Mouse (Mus musculus) testis, adult 2 months (tissue): ENCODE results near the gene Tnnt3. TPM values are rescaled to one million over a fixed set of nuclear protein-coding genes. Genes with fewer than 3 reads are reported as not detected.

Experiments
- H3K27ac ChIP-seq: fragments of 200-500 bp; 2 replicates; pipeline ENCODE4 v1.5.1; 2012; ENCODE audit warnings: low read depth, low read length; ENCODE audit not compliant: control insufficient read depth, insufficient read depth
- H3K27me3 ChIP-seq: fragments of 200-500 bp; 2 replicates; pipeline ENCODE4 v1.6.1; 2012; ENCODE audit warnings: mild to moderate bottlenecking, low read length, moderate library complexity; ENCODE audit not compliant: control insufficient read depth, insufficient read depth
- H3K36me3 ChIP-seq: fragments of 200-500 bp; 2 replicates; pipeline ENCODE4 v1.6.1; 2012; ENCODE audit warnings: mild to moderate bottlenecking, low read length; ENCODE audit not compliant: control insufficient read depth, insufficient read depth
- H3K4me1 ChIP-seq: fragments of 200-500 bp; 2 replicates; pipeline ENCODE4 v1.6.1; 2012; ENCODE audit warnings: low read length; ENCODE audit not compliant: control insufficient read depth, insufficient read depth
- H3K4me3 ChIP-seq: fragments of 200-500 bp; 2 replicates; pipeline ENCODE4 v1.5.1; 2012; ENCODE audit warnings: low read depth, mild to moderate bottlenecking, low read length, moderate library complexity, mixed read lengths; ENCODE audit not compliant: control insufficient read depth
- CTCF ChIP-seq: fragments of 200-500 bp; IDR thresholded peaks from 2 replicates; pipeline ENCODE4 v1.5.1; 2012; ENCODE audit warnings: low read depth, mild to moderate bottlenecking, inconsistent platforms, low read length, moderate library complexity; ENCODE audit not compliant: control insufficient read depth, insufficient read depth, insufficient replicate concordance
- POLR2A ChIP-seq: fragments of 200-500 bp; IDR thresholded peaks from 2 replicates; pipeline ENCODE4 v1.6.1; 2012; ENCODE audit warnings: low read depth, mild to moderate bottlenecking, inconsistent platforms, low read length, moderate library complexity; ENCODE audit not compliant: control insufficient read depth
- polyA plus RNA-seq: library from polyadenylated mRNA; depleted of rRNA; stranded (reverse); fragments of >200 nt; gene quantifications from 2 replicates; pipeline ENCODE4 v1.2.3, GENCODE M21; 2012

The Tnnt3 gene
- polyA plus RNA-seq, 1 experiment: not detected

- Histone ChIP-seq H3K27me3 (no peaks in the 10 kb centered on the region), H3K27ac (no peak overlapping the region), H3K4me1 (no peaks in the 10 kb centered on the region), H3K4me3 (no peak overlapping the region), H3K36me3 (no peaks in the 10 kb centered on the region)
- no peak for TF ChIP-seq POLR2A
- no peak for TF ChIP-seq CTCF
Observed at GRCm38 (mm10) chr7:142542771-142543303, 44.2 kb downstream of the Tnnt3 start.

DNA sequence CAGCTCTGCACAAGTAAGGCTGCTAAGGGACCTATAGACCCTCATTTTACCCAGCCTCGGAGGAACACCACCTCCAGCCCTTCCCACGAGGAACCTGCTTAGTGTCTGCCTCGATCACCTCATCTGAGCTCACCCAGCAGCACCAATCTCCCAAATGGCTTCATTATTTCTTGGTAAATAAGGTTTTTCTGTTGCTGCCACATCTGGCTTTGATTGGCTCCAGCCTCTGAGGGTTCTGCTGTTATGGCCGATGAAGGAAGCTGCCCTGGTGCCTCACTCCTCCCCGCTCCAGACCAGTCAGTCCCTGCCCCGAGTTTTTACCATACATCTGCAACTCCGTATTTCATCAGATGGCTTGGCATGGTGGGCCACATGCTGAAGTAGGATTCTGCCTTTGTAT lies 47.3 kb downstream of the Tnnt3 start:
- TF ChIP-seq CTCF (no peak), POLR2A (no peak)
- H3K27ac ChIP-seq: no peak overlapping the region
- no peak overlapping the region for H3K4me3 ChIP-seq
- no peaks in the 10 kb centered on the region for H3K4me1 ChIP-seq
- no peaks in the 10 kb centered on the region for H3K36me3 ChIP-seq
- no peaks in the 10 kb centered on the region for H3K27me3 ChIP-seq

DNA sequence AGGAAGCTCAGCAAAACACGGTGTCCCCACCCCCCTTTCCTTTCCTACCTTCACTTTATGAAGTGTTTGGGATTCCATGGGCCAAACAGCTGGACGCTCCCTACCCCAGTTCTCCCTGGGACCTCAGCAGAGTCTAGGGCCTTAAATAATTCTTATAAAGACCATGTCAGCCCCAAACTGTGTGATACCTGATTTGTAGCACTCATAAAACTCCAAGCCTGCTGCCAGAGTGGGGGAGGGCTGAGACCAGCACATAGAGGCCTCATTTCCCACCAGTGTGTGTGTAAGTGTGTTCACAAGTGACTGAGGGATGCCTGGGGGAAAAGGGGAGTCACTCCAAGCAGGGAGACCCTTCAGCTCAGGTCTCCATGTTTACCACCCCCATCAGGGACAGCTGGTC lies 49.2 kb downstream of the Tnnt3 start:
- no peaks in the 10 kb centered on the region for H3K27me3 ChIP-seq
- no peaks in the 10 kb centered on the region for H3K36me3 ChIP-seq
- no peak overlapping the region for H3K27ac ChIP-seq
- H3K4me3 ChIP-seq: no peak overlapping the region
- peaks cover 5% of the 10 kb centered on the region for H3K4me1 ChIP-seq
- no peak for TF ChIP-seq CTCF
- no peak for TF ChIP-seq POLR2A

DNA sequence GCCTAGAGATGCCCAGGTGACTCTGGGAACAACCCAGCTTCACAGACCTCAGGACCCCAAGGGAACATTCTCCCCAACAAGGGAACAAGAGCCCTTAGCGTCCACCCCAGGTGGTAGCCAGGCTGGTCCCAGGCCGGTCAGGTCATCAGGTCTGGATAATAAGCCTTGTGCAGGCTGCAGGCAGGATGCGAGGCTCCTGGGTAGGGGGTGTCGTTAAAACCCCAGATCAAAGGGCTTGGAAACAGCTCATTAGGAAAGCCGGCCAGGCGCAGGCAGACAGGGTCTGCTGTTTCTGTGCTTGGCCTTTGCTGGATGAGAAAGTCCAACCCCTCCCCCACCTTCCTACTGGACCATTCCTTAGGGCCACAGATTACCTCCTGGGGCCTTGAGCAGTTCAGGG lies 50.1 kb downstream of the Tnnt3 start:
- Histone ChIP-seq H3K4me3 (no peak overlapping the region), H3K4me1 (peaks cover 7% of the 10 kb centered on the region), H3K27me3 (no peaks in the 10 kb centered on the region), H3K27ac (no peak overlapping the region), H3K36me3 (no peaks in the 10 kb centered on the region)
- TF ChIP-seq POLR2A (no peak), CTCF (no peak)

- no peaks in the 10 kb centered on the region for H3K27me3 ChIP-seq
- H3K36me3 ChIP-seq: no peaks in the 10 kb centered on the region
- TF ChIP-seq POLR2A (no peak), CTCF (no peak; the same call in 1 of the 2 replicates)
- H3K4me3 ChIP-seq: no peak overlapping the region
- no peak overlapping the region for H3K27ac ChIP-seq
- peaks cover 7% of the 10 kb centered on the region for H3K4me1 ChIP-seq
Observed at GRCm38 (mm10) chr7:142549941-142550763, 51.5 kb downstream of the Tnnt3 start.

DNA sequence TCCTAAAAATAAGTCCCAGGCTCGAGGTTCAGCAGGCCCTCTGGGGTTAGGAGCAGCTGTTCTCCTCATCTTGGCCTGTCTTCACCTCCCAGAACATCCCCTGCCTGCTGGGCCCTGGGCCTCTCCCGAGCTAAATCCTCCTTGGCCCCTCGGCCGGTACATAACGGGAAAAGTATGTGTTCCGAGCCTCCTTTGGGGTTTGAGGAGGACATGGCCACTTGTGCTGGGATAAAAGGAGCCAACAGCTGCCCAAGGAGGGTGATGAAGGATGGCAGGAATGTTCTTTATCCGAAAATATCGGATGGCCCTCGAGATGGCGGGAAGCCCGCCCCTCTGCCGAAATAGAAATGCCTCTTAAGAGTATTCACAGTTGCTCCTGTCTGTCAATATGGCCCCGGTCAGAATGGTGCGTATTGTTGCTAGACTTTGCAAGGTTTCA lies 52.3 kb downstream of the Tnnt3 start:
- no peaks in the 10 kb centered on the region for H3K27me3 ChIP-seq
- peaks cover 7% of the 10 kb centered on the region for H3K4me1 ChIP-seq
- H3K36me3 ChIP-seq: no peaks in the 10 kb centered on the region
- TF ChIP-seq CTCF (no peak), POLR2A (no peak)
- H3K4me3 ChIP-seq: no peak overlapping the region
- no peak overlapping the region for H3K27ac ChIP-seq

GRCm38 (mm10) chr7:142551691-142552090 lies 53.1 kb downstream of the Tnnt3 start:
- TF ChIP-seq POLR2A (no peak), CTCF (no peak)
- H3K27me3 ChIP-seq: no peaks in the 10 kb centered on the region
- H3K36me3 ChIP-seq: no peaks in the 10 kb centered on the region
- peaks cover 7% of the 10 kb centered on the region for H3K4me1 ChIP-seq
- no peak overlapping the region for H3K27ac ChIP-seq
- H3K4me3 ChIP-seq: no peak overlapping the region
